Mouse (Mus musculus): ENCODE data around the gene Dpp9. TPM values are rescaled to one million over a fixed set of nuclear protein-coding genes. Genes with fewer than 3 reads are reported as not detected.
"Not testable (repeated sequence)": the region's sequence is repeated elsewhere in the genome, so short reads cannot be mapped to it uniquely, and the experiment has no call there.

Gene Dpp9
- total RNA-seq (2017): 13.8 and 14.1 TPM in 2 replicates

DNA sequence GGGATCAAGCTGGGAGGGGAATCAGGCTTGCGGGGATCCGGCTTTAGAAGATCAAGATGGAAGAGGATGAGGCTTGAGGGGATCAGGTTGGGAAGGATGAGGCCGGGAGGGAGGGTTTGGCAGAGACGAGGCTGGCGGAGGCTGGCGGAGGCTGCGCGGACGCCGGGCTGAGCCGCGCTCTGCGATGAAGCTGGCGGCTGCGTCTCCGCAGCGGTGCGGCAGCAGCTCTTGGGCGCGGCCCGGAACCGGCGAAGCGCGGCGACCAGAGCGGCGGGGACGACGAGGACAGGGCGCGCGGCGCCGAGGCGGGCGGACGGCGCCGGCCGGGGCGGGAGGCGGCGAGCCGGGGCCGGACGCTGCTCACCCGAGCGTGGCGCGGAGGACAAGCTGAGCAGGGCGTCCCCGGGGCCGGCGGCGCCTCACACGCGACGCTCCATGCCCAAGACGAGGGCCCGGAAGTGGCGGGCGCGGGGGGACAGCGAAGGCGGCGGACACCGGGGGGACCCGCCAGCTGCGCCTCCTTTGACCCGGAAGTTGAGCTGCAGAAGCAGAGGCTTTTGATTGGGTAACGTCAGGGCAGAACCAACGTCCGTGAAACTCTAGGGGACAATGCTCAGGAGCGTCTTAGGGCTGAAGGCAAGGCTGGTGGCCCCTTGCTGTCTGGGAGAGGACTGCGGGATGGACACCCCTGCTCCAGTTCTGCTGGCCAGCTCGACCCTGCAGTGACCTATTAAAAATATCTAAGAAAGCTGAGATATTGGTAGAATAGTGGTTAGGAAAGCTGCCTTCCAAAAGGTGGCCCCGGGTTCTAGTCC, at the start of gene Dpp9:
Gene Dpp9, minus strand, starts transcription at position 529 of the 815 bp plus-strand sequence.
- peak; percentile 99 for ATAC-seq (replicated peaks; ENCODE audit: low read depth, poor library complexity, severe bottlenecking)

- peak; percentile 27 for ATAC-seq (replicated peaks; ENCODE audit: low read depth, poor library complexity, severe bottlenecking)
Observed at GRCm38 (mm10) chr17:56266271-56266670, 47.6 kb upstream of the Dpp9 start.

DNA sequence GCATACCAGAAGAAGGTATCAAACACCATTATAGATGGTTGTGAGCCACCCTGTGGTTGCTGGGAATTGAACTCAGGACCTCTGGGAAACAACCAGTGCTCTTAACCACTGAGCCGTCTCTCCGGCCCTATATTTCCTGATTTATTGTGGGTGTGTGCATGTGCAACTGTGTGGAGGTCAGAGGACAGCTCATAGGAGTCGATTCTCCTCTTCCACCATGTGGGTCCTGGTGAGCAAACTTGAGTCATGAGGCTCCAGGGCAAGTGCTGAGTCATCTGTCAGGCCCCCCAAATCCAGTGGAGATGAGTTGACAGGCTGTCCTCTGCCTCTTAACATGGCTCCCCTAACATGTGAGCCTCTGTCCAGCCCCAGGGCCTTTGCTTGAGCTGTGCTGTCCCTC, 47.2 kb upstream of the Dpp9 start:
- no peak for ATAC-seq (replicated peaks; ENCODE audit: low read depth, poor library complexity, severe bottlenecking)

GRCm38 (mm10) chr17:56265011-56265410, 46.3 kb upstream of the Dpp9 start:
- ATAC-seq (replicated peaks; ENCODE audit: low read depth, poor library complexity, severe bottlenecking): peak; percentile 9; the same call in 1 of the 2 replicates

DNA sequence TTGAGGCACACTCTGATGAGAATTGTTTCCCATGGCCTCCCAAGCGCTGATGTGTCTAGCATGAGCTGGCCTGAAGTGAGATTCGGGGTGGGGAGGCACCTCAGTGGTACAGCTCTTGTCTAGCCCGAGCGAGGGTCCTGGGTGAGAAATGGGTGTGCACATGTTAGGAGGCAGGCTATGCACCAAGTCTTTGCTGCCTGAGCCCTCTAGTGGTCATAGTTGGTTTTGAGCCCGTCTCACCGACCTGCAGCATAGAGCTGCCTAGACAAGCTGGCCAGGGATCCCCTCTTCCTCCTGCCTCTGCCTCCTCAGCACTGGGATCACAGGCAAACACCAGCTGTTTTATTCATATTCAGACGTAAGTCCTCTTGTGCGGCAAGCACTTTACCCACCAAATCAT, 45.3 kb upstream of the Dpp9 start:
- peak; percentile 79 for ATAC-seq (replicated peaks; ENCODE audit: low read depth, poor library complexity, severe bottlenecking)

GRCm38 (mm10) chr17:56262645-56263094, 44.0 kb upstream of the Dpp9 start:
- no peak for ATAC-seq (replicated peaks; ENCODE audit: low read depth, poor library complexity, severe bottlenecking)

DNA sequence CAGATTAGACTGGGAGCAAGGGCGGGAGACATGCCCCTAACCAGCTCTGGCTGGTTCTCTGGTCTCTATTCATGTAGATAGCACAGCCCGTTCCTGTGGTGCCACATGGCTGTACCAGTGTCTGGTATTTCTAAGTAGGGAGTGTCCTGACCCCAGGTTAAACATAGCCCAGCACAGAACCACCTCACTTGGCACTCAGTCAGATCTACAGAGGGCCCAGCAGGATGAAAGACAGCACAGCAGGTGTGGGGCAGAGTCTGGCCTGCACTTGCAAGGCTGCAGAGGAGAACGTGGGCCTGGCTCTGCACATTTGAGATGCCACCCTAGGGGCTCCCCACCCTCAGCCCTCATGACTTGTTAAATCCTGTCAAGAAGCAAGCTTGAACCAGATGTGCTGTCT, 42.5 kb upstream of the Dpp9 start:
- no peak for ATAC-seq (replicated peaks; ENCODE audit: low read depth, poor library complexity, severe bottlenecking)

DNA sequence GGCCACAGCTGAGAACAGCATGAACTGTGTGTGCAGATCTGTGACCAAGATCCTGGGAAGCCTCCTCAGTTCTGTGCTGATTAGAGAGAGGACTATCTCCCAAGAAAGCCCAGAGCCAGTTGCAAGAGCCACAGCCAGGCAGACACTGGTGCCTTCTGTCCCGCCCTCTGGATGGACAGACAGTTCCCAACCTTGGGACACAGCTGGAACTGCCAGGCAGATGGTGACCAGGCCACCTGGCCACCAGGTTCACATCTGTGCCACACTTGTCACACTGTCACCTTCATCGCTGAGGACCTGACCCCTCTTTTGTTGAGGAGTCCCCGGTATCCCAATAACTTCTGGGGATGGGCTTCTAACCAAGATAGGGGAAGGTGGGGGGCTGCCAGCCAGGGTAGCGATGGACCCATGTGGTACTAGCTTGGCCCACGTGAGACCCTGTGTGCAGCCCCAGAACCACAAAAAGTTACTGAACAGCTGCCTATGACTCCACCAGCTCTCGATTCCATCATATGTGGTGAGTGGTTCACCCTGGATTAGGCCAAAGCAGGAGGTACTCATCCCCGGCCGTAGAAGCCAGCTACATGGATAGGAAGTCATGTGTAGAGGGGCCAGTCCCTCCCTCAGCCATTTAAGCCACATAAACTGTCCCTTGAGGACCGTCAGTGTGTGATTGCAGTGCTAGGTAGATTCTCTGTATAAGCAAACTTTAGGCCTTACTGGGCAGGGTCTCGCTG, 40.8 kb upstream of the Dpp9 start:
- no peak for ATAC-seq (replicated peaks; ENCODE audit: low read depth, poor library complexity, severe bottlenecking)

DNA sequence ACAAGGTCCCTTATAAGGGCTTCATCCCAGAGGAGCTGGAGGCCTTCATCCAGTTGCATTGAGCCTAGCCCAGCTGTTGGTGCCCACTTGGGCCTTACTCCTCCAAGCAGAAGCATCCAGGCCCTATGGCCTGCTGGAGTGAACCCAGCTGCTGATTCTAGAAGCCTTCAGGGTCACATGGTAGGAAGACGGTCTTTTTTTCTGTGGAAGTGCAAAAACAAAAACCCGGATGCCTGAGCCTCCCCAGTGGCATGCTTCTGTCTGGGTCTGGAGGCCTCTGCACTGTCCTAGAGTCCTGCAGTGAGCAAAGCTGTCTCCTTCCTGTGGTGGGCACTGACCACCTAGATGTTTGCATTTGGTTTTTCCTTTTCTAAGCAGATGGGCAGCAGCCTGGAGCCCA, 40.1 kb upstream of the Dpp9 start:
- ATAC-seq (replicated peaks; ENCODE audit: low read depth, poor library complexity, severe bottlenecking): not testable (repeated sequence)

- ATAC-seq (replicated peaks; ENCODE audit: low read depth, poor library complexity, severe bottlenecking): not testable (repeated sequence)
Observed at GRCm38 (mm10) chr17:56258269-56258668, 39.6 kb upstream of the Dpp9 start.

DNA sequence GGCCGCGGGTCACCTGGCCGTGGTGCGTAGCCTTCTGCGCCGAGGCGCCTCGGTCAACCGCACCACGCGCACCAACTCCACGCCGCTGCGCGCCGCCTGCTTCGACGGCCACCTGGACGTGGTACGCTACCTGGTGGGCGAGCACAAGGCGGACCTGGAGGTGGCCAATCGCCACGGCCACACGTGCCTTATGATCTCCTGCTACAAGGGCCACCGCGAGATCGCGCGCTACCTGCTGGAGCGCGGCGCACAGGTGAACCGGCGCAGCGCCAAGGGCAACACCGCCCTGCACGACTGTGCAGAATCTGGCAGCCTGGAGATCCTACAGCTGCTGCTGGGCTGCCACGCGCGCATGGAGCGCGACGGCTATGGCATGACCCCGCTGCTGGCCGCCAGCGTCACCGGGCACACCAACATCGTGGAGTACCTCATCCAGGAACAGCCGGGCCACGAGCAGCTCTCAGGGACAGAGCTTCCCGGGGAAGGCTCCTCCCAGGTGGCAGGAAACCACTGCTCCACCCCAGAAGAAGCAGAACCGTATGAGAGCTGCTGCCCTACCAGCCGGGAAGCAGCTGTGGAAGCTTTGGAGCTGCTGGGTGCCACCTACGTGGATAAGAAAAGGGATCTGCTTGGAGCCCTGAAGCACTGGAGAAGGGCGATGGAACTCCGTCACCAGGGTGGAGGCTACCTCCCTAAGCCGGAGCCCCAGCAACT, 38.6 kb upstream of the Dpp9 start:
- ATAC-seq (replicated peaks; ENCODE audit: low read depth, poor library complexity, severe bottlenecking): no peak

- ATAC-seq (replicated peaks; ENCODE audit: low read depth, poor library complexity, severe bottlenecking): peak; percentile 87
Observed at GRCm38 (mm10) chr17:56256239-56256881, 37.7 kb upstream of the Dpp9 start, which contains the start of gene Fem1a. Fem1a (plus strand) TSS chr17:56256810.

GRCm38 (mm10) chr17:56255863-56256238, 37.1 kb upstream of the Dpp9 start:
- ATAC-seq (replicated peaks; ENCODE audit: low read depth, poor library complexity, severe bottlenecking): peak; percentile 75

GRCm38 (mm10) chr17:56255429-56255828, 36.7 kb upstream of the Dpp9 start:
- ATAC-seq (replicated peaks; ENCODE audit: low read depth, poor library complexity, severe bottlenecking): no peak

DNA sequence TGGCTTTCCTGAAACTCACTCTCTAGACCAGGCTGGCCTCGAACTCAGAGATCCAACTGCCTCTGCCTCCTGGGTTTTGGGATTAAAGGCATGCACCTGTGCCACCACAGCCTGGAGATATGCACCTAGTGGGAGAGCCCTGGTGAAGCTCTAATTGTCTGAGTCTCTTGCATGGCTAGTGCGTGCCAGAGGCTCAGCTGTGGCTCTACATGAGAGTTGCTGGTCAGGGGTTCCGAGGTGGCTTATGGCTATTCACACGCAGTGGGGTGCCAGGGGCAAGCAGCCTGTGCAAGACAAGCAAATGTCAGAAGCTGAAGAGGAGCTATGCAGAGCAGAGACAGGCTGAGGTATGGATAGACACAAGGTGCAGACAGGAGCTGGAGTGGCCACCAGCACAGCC, 36.0 kb upstream of the Dpp9 start:
- no peak for ATAC-seq (replicated peaks; ENCODE audit: low read depth, poor library complexity, severe bottlenecking)

DNA sequence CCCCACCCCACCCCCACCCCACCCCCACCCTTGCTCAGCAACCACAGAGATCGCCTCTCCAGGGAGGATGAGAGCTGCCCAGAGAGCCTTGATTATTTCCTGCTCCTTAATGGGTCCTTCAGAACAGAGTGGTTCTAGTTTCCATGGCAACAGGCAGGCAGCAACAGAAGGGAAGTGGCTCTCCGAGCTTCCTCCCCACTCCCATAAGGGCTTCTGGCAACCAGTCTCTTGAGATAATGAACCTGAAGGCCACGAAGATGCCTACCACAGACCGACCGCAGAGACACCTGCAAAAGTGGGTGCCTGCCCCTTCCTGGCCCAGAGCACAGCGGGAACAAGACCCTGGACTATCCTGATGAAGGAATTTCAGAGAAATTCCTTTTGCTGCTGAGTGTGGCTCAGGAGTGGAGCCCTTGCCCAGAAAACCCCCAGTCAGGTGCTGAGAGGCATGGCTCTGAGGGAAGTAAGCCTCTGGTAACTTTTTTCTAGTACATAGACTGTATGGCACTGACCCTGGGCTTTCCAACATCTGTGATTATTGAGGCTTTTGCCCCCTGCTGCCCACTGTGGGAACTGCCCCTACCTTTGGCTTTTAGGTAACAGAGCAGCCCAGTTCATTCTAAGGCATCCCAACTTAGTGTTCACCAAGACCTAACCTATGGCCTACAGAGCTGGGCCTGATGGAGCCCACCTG, 32.6 kb upstream of the Dpp9 start:
- ATAC-seq (replicated peaks; ENCODE audit: low read depth, poor library complexity, severe bottlenecking): peak; percentile 69

- no peak for ATAC-seq (replicated peaks; ENCODE audit: low read depth, poor library complexity, severe bottlenecking)
Observed at GRCm38 (mm10) chr17:56245608-56246007, 26.9 kb upstream of the Dpp9 start.

DNA sequence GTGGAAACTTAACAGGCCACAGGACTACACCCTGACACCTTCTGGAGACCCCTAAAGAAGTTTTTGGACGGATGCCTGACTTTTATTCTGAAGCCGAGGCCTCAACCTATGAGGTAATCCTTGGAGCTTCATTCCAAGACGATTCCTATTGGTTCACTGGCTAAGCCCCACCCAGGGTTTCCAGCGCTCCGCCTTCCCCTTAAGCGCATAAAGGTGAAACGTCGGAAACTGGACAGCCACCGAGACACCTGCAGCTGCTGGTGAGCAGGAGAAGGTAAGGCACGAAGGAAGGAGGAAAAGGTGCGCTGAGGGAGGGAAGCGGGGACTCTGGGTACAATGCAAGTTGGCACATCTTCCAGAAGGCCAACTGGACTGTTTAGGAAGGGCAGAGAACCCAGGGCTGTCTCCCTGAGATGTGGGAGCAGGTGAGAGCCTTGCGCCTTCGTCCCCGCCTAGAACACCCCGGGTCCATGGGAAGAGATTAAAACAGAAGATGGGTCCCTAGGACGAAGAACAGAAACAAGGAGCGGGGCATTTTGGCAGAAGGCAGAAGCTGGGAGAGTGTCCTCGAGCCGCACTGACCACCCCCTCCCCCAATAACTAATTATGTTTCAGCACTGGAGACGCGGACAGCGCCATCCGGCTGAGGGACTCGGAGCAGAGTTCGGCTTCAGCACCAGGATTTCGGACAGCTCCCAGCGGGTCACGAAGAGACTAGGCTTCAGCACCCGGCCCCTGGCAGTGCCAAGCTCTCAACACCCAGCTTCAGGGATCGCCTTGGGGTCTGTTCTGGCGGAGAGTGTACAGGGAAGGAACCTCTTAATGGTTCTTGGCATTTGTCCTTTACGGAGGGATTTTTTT, 23.1 kb upstream of the Dpp9 start:
- ATAC-seq (replicated peaks; ENCODE audit: low read depth, poor library complexity, severe bottlenecking): peak; percentile 100

All from common myeloid progenitor, adult 5-6 weeks (primary cell).